Comparison of ENCODE assay signal across 13 mouse cellular contexts in the genomic region with DNA sequence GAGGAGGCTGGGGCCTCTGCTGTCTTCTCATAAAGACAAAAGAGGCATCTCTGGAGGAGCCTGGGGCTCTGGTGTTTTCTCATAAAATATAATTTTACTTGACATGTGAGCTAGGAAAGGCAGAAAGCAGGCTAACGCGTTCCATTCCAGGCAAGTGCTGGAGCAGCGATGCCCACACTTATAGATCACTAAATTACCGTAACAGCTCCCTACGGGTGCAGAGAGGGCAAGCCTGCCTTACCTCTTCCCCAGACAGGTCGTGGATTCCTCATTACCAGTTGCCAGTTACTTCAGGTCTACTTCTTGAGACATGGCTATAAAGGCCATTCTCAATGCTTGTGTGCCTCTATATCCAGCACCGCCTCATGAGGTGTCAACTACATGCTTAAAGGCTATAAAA.
DNase-seq lines count a peak whose midpoint lies in the region; ATAC-seq and TF ChIP-seq lines count a peak whose summit lies in the region.
"Had no signal": no experiment of that assay in that cellular context is flagged by ENCODE, and none has a peak within 500 bp of the region (broad histone marks: within the 10 kb centered on the region; RNA-seq: fewer than 3 reads in every experiment).

No protein-coding gene starts in this region.

- TF ChIP-seq EP300 in liver, postnatal 0 days (IDR thresholded peaks at IDR 0.05; ENCODE audit: low read depth), result no peak

- H3K9me3 ChIP-seq in heart, embryonic 13.5 days, result no peaks in the 10 kb centered on the region
- H3K9me3 ChIP-seq in heart, embryonic 11.5 days (replicated peaks; ENCODE audit: control insufficient read depth, low read length), result no peaks in the 10 kb centered on the region
- no peaks in the 10 kb centered on the region for H3K9me3 ChIP-seq in kidney, embryonic 15.5 days (replicated peaks)
- no peaks in the 10 kb centered on the region for H3K9me3 ChIP-seq in neural tube, embryonic 13.5 days
- H3K9me3 ChIP-seq in liver, postnatal 0 days (ENCODE audit: low read length), result no peaks in the 10 kb centered on the region
- H3K9me3 ChIP-seq: forebrain, embryonic 12.5 days; limb, embryonic 13.5 days; lung, embryonic 15.5 days had no signal

- peaks cover 30% of the 10 kb centered on the region for H3K4me1 ChIP-seq in heart, embryonic 13.5 days
- peaks cover 20% of the 10 kb centered on the region for H3K4me1 ChIP-seq in heart, embryonic 11.5 days (ENCODE audit: control insufficient read depth, insufficient read depth, low read length)
- peaks cover 26% of the 10 kb centered on the region for H3K4me1 ChIP-seq in kidney, embryonic 15.5 days
- peaks cover 19% of the 10 kb centered on the region; the same call in 1 of the 2 replicates for H3K4me1 ChIP-seq in neural tube, embryonic 13.5 days (replicated peaks)
- H3K4me1 ChIP-seq in liver, postnatal 0 days (ENCODE audit: insufficient read depth), result no peaks in the 10 kb centered on the region
- H3K4me1 ChIP-seq: forebrain, embryonic 12.5 days had no signal

- no peak overlapping the region for H3K9ac ChIP-seq in heart, embryonic 13.5 days
- H3K9ac ChIP-seq in heart, embryonic 11.5 days (ENCODE audit: low read depth, low read length), result no peak overlapping the region
- no peak overlapping the region for H3K9ac ChIP-seq in kidney, embryonic 15.5 days
- H3K9ac ChIP-seq in neural tube, embryonic 13.5 days, result no peak overlapping the region
- no peak overlapping the region for H3K9ac ChIP-seq in liver, postnatal 0 days (replicated peaks)
- H3K9ac ChIP-seq: forebrain, embryonic 12.5 days; limb, embryonic 13.5 days; lung, embryonic 15.5 days had no signal

- H3K4me2 ChIP-seq in heart, embryonic 13.5 days, result no peak overlapping the region
- no peak overlapping the region for H3K4me2 ChIP-seq in heart, embryonic 11.5 days
- no peak overlapping the region for H3K4me2 ChIP-seq in kidney, embryonic 15.5 days
- no peak overlapping the region for H3K4me2 ChIP-seq in neural tube, embryonic 13.5 days
- no peak overlapping the region for H3K4me2 ChIP-seq in liver, postnatal 0 days (ENCODE audit: low read depth, low read length)
- H3K4me2 ChIP-seq: forebrain, embryonic 12.5 days; limb, embryonic 13.5 days; lung, embryonic 15.5 days had no signal

- no peak for ATAC-seq in heart, embryonic 13.5 days (ENCODE audit: extremely low read depth, insufficient number of reproducible peaks, low FRiP score, low TSS enrichment)
- no peak for ATAC-seq in heart, embryonic 11.5 days (replicated peaks; ENCODE audit: insufficient number of reproducible peaks, low FRiP score, low TSS enrichment)
- no peak for ATAC-seq in kidney, embryonic 15.5 days (replicated peaks; ENCODE audit: low FRiP score)
- peak; percentile 43; the same call in 1 of the 2 replicates for ATAC-seq in neural tube, embryonic 13.5 days (ENCODE audit: low read depth)
- no peak for ATAC-seq in liver, postnatal 0 days

- H3K36me3 ChIP-seq in heart, embryonic 13.5 days, result peaks cover 26% of the 10 kb centered on the region
- H3K36me3 ChIP-seq in heart, embryonic 11.5 days (ENCODE audit: control insufficient read depth, insufficient read depth, low read length), result no peaks in the 10 kb centered on the region
- H3K36me3 ChIP-seq in kidney, embryonic 15.5 days, result peaks cover 10% of the 10 kb centered on the region; the same call in 1 of the 2 replicates
- H3K36me3 ChIP-seq in neural tube, embryonic 13.5 days, result 0 out of 2 replicates have a peak, but pooled peaks cover 3% of the 10 kb centered on the region
- 0 out of 2 replicates have a peak, but pooled peaks cover 2% of the 10 kb centered on the region for H3K36me3 ChIP-seq in liver, postnatal 0 days (replicated peaks; ENCODE audit: insufficient read depth, low read length)

- WGBS in heart, embryonic 13.5 days, result 88% methylated on average over 7 of the region's 7 CpGs
- WGBS in heart, embryonic 11.5 days (ENCODE audit: insufficient replicate concordance), result 90% methylated on average over 7 of the region's 7 CpGs
- 66% methylated on average over 7 of the region's 7 CpGs for WGBS in kidney, embryonic 15.5 days
- 59% methylated on average over 7 of the region's 7 CpGs for WGBS in neural tube, embryonic 13.5 days
- 81% methylated on average over 7 of the region's 7 CpGs for whole genome bisulfite sequencing in liver, postnatal 0 days (ENCODE audit: insufficient replicate concordance)

- no peak for DNase-seq in kidney, postnatal 36 days
- no peak for DNase-seq in neural tube, embryonic 10.5 days (ENCODE audit: extremely low spot score, low spot score)
- DNase-seq in liver, postnatal 0 days, result no peak
- no peak for DNase-seq in left cerebral cortex, adult 18-20 months (ENCODE audit: low spot score in 2 of 2)
- DNase-seq: cerebellum, adult 18-20 months; thymus, postnatal 36 days had no signal

- TF ChIP-seq CTCF in liver, postnatal 0 days (IDR thresholded peaks at IDR 0.05; ENCODE audit: low read depth), result no peak

- no peaks in the 10 kb centered on the region for H3K27me3 ChIP-seq in heart, embryonic 13.5 days (replicated peaks)
- no peaks in the 10 kb centered on the region for H3K27me3 ChIP-seq in heart, embryonic 11.5 days (ENCODE audit: control insufficient read depth, insufficient read depth, low read length)
- no peaks in the 10 kb centered on the region for H3K27me3 ChIP-seq in kidney, embryonic 15.5 days
- H3K27me3 ChIP-seq in neural tube, embryonic 13.5 days, result no peaks in the 10 kb centered on the region
- no peaks in the 10 kb centered on the region for H3K27me3 ChIP-seq in liver, postnatal 0 days (ENCODE audit: insufficient read depth, low read length)
- H3K27me3 ChIP-seq: forebrain, embryonic 12.5 days; limb, embryonic 13.5 days; lung, embryonic 15.5 days had no signal

- H3K27ac ChIP-seq in heart, embryonic 13.5 days (replicated peaks), result peak overlapping the region; percentile 78
- H3K27ac ChIP-seq in heart, embryonic 11.5 days (ENCODE audit: low read depth, low read length), result no peak overlapping the region
- 0 out of 2 replicates have a peak overlapping the region, but pooled peaks have one; percentile 39 for H3K27ac ChIP-seq in kidney, embryonic 15.5 days
- H3K27ac ChIP-seq in neural tube, embryonic 13.5 days (replicated peaks), result peak overlapping the region; percentile 38; the same call in 1 of the 2 replicates
- peak overlapping the region; percentile 6; the same call in 1 of the 2 replicates for H3K27ac ChIP-seq in liver, postnatal 0 days (ENCODE audit: low read depth)
- H3K27ac ChIP-seq: forebrain, embryonic 12.5 days; limb, embryonic 13.5 days; lung, embryonic 15.5 days had no signal

- no peak overlapping the region for H3K4me3 ChIP-seq in heart, embryonic 13.5 days
- no peak overlapping the region for H3K4me3 ChIP-seq in heart, embryonic 11.5 days (ENCODE audit: low read depth, low read length)
- no peak overlapping the region for H3K4me3 ChIP-seq in kidney, embryonic 15.5 days (replicated peaks)
- H3K4me3 ChIP-seq in neural tube, embryonic 13.5 days, result no peak overlapping the region
- no peak overlapping the region for H3K4me3 ChIP-seq in liver, postnatal 0 days (ENCODE audit: low read depth, low read length)
- H3K4me3 ChIP-seq: forebrain, embryonic 12.5 days; limb, embryonic 13.5 days; lung, embryonic 15.5 days had no signal
